Mouse (Mus musculus) CH12.LX (cell line): ENCODE results near the gene Ttc22. TPM values are rescaled to one million over a fixed set of nuclear protein-coding genes. Genes with fewer than 3 reads are reported as not detected.

Source experiments
- DNase-seq: peaks from one replicate; pipeline ENCODE4 v3.0.0-alpha.2; 2013; ENCODE audit errors: extremely low read depth
- H3K27ac ChIP-seq: 2 replicates; pipeline ENCODE4 v1.5.1; 2012; ENCODE audit warnings: low read depth, mild to moderate bottlenecking, control low read depth, moderate library complexity; ENCODE audit not compliant: insufficient read depth
- H3K27me3 ChIP-seq: replicated peaks from 2 replicates; pipeline ENCODE3; 2012; ENCODE audit warnings: inconsistent platforms
- H3K36me3 ChIP-seq, 2 experiments: replicated peaks in 1 of 2; 2 replicates each; pipeline versions ENCODE3 to v1.6.1; 2012; ENCODE audit warnings: inconsistent platforms in 1 of 2, low read length in 1 of 2, mild to moderate bottlenecking in 1 of 2, mixed read lengths in 1 of 2, moderate library complexity in 1 of 2; ENCODE audit not compliant: control insufficient read depth in 1 of 2, insufficient read depth in 1 of 2
- H3K4me1 ChIP-seq, 2 experiments: 2 replicates each; pipeline ENCODE4 v1.6.1; 2012; ENCODE audit warnings: inconsistent platforms in 1 of 2, moderate library complexity in 1 of 2; ENCODE audit not compliant: insufficient read depth in 2 of 2, control insufficient read depth in 1 of 2
- H3K4me2 ChIP-seq: 2 replicates; pipeline ENCODE4 v1.6.1; 2012; ENCODE audit warnings: low read depth, mild to moderate bottlenecking, control low read depth; ENCODE audit not compliant: poor library complexity, insufficient read depth, severe bottlenecking
- H3K4me3 ChIP-seq, 3 experiments: fragments of 150-350 bp in 1 of 3; sonication (generic) in 1 of 3; replicated peaks in 1 of 3; 2 replicates each; pipeline versions ENCODE3 to v1.5.1; 2011 to 2012; ENCODE audit warnings: low read depth in 2 of 3, low read length in 2 of 3, mild to moderate bottlenecking in 2 of 3, moderate library complexity in 2 of 3, control low read depth in 1 of 3, improper control_type of control experiment in 1 of 3, inconsistent platforms in 1 of 3, mixed read lengths in 1 of 3; ENCODE audit not compliant: poor library complexity in 1 of 3
- H3K79me2 ChIP-seq: replicated peaks from 2 replicates; pipeline ENCODE4 v1.6.1; 2012; ENCODE audit warnings: mild to moderate bottlenecking, moderate library complexity; ENCODE audit not compliant: control insufficient read depth, poor library complexity, insufficient read depth, severe bottlenecking; ENCODE audit errors: extremely low read depth
- H3K9ac ChIP-seq: 2 replicates; pipeline ENCODE4 v1.6.1; 2012; ENCODE audit warnings: low read depth, mild to moderate bottlenecking, control low read depth, moderate library complexity; ENCODE audit not compliant: insufficient read depth
- H3K9me3 ChIP-seq: replicated peaks from 2 replicates; pipeline ENCODE3; 2012; ENCODE audit warnings: low read length, inconsistent platforms, mixed read lengths
- CHD1 ChIP-seq: IDR thresholded peaks from 2 replicates; pipeline ENCODE4 v1.6.1; 2012; ENCODE audit warnings: low read depth, low read length, improper control_type of control experiment, inconsistent platforms
- EP300 ChIP-seq: IDR thresholded peaks from 2 replicates; pipeline ENCODE4 v1.6.1; 2011; ENCODE audit warnings: low read length, improper control_type of control experiment
- ETS1 ChIP-seq: conservative IDR thresholded peaks from 2 replicates; pipeline ENCODE4 v1.6.1; 2012; ENCODE audit warnings: low read depth, mild to moderate bottlenecking, inconsistent platforms, low read length, improper control_type of control experiment, moderate library complexity
- GABPA ChIP-seq: IDR thresholded peaks from 2 replicates; pipeline ENCODE4 v1.6.1; 2012; ENCODE audit warnings: low read depth, low read length, improper control_type of control experiment, inconsistent platforms; ENCODE audit not compliant: insufficient replicate concordance
- JUND ChIP-seq: conservative IDR thresholded peaks from 2 replicates; pipeline ENCODE4 v1.6.1; 2011; ENCODE audit warnings: low read depth, low read length, improper control_type of control experiment
- MAFK ChIP-seq: IDR thresholded peaks from 2 replicates; pipeline ENCODE4 v1.6.1; 2011; ENCODE audit warnings: low read length, improper control_type of control experiment; ENCODE audit not compliant: insufficient replicate concordance
- MAX ChIP-seq: IDR thresholded peaks from 2 replicates; pipeline ENCODE4 v1.6.1; 2011; ENCODE audit warnings: low read length, improper control_type of control experiment
- MEF2A ChIP-seq: IDR thresholded peaks from 2 replicates; pipeline ENCODE4 v1.6.1; 2014; ENCODE audit warnings: low read depth, mild to moderate bottlenecking, inconsistent platforms, low read length, improper control_type of control experiment, borderline replicate concordance
- MXI1 ChIP-seq: IDR thresholded peaks from 2 replicates; pipeline ENCODE4 v1.6.1; 2011; ENCODE audit warnings: mild to moderate bottlenecking, low read depth, low read length, improper control_type of control experiment
- MYC ChIP-seq: IDR thresholded peaks from 2 replicates; pipeline ENCODE4 v1.6.1; 2011; ENCODE audit warnings: low read depth, mild to moderate bottlenecking, improper control_type of control experiment, low read length
- NELFE ChIP-seq: IDR thresholded peaks from 2 replicates; pipeline ENCODE4 v1.6.1; 2011; ENCODE audit warnings: low read depth, low read length, improper control_type of control experiment
- NRF1 ChIP-seq: IDR thresholded peaks from 2 replicates; pipeline ENCODE4 v1.6.1; 2014; ENCODE audit warnings: low read depth, mild to moderate bottlenecking, inconsistent platforms, low read length, improper control_type of control experiment, moderate library complexity
- POLR2AphosphoS2 ChIP-seq: IDR thresholded peaks from 2 replicates; pipeline ENCODE4 v1.6.1; 2011; ENCODE audit warnings: low read depth, low read length, improper control_type of control experiment
- RAD21 ChIP-seq: IDR thresholded peaks from 2 replicates; pipeline ENCODE4 v1.6.1; 2011; ENCODE audit warnings: low read depth, mild to moderate bottlenecking, low read length, improper control_type of control experiment, moderate library complexity
- RCOR1 ChIP-seq: conservative IDR thresholded peaks from 2 replicates; pipeline ENCODE4 v1.6.1; 2012; ENCODE audit warnings: low read depth, mild to moderate bottlenecking, inconsistent platforms, low read length, improper control_type of control experiment
- SMC3 ChIP-seq: IDR thresholded peaks from 2 replicates; pipeline ENCODE4 v1.6.1; 2011; ENCODE audit warnings: low read depth, low read length, improper control_type of control experiment
- TBP ChIP-seq: conservative IDR thresholded peaks from 2 replicates; pipeline ENCODE4 v1.6.1; 2011; ENCODE audit warnings: low read depth, low read length, improper control_type of control experiment
- TCF12 ChIP-seq: IDR thresholded peaks from 2 replicates; pipeline ENCODE4 v1.6.1; 2014; ENCODE audit warnings: low read depth, mild to moderate bottlenecking, inconsistent platforms, low read length, improper control_type of control experiment
- UBTF ChIP-seq: IDR thresholded peaks from 2 replicates; pipeline ENCODE4 v1.6.1; 2012; ENCODE audit warnings: low read depth, mild to moderate bottlenecking, inconsistent platforms, low read length, improper control_type of control experiment, moderate library complexity
- USF1 ChIP-seq: IDR thresholded peaks from 2 replicates; pipeline ENCODE4 v1.6.1; 2014; ENCODE audit warnings: low read depth, mild to moderate bottlenecking, inconsistent platforms, low read length, improper control_type of control experiment
- ZC3H11A ChIP-seq: IDR thresholded peaks from 2 replicates; pipeline ENCODE4 v1.6.1; 2012; ENCODE audit warnings: low read depth, mild to moderate bottlenecking, inconsistent platforms, low read length, improper control_type of control experiment
- ZKSCAN1 ChIP-seq: IDR thresholded peaks from 2 replicates; pipeline ENCODE4 v1.6.1; 2012; ENCODE audit warnings: low read depth, inconsistent platforms, low read length, improper control_type of control experiment, borderline replicate concordance
- ZMIZ1 ChIP-seq: IDR thresholded peaks from 2 replicates; pipeline ENCODE4 v1.6.1; 2012; ENCODE audit warnings: low read depth, mild to moderate bottlenecking, inconsistent platforms, low read length, improper control_type of control experiment
- ZNF384 ChIP-seq: IDR thresholded peaks from 2 replicates; pipeline ENCODE4 v1.6.1; 2012; ENCODE audit warnings: low read depth, low read length, improper control_type of control experiment, inconsistent platforms
- dilution Hi-C: fragments of 300-500 bp; cut with MboI; formaldehyde crosslinking; loops from 2 replicates; pipeline ENCODE4 v1.14.3; 2020; ENCODE audit warnings: low sequenced_read_pairs; ENCODE audit not compliant: extremely low pct_unique_long_range_greater_than_20kb, extremely low pct_ligation_motif_present
- in situ Hi-C: fragments of 300-500 bp; cut with MboI; formaldehyde crosslinking; loops from 3 replicates; pipeline ENCODE4 v1.14.3; 2019; ENCODE audit warnings: low sequenced_read_pairs, low pct_ligation_motif_present, low pct_unique_long_range_greater_than_20kb, mixed read lengths
- polyA plus RNA-seq: library from polyadenylated mRNA; unstranded; fragments of >175 nt; gene quantifications from 2 replicates; pipeline ENCODE4 v1.2.1, GENCODE M21; 2012; ENCODE audit warnings: low read depth; ENCODE audit not compliant: insufficient read length
- total RNA-seq, 2 experiments: library from RNA; depleted of rRNA; stranded (reverse); fragments of 300-350 nt in 1 of 2; fragments of >200 nt in 1 of 2; gene quantifications; 2 replicates each; pipeline ENCODE4 v1.2.3; 2012 to 2014

Ttc22 gene
- total and polyA plus RNA-seq, 3 experiments, result not detected

DNA sequence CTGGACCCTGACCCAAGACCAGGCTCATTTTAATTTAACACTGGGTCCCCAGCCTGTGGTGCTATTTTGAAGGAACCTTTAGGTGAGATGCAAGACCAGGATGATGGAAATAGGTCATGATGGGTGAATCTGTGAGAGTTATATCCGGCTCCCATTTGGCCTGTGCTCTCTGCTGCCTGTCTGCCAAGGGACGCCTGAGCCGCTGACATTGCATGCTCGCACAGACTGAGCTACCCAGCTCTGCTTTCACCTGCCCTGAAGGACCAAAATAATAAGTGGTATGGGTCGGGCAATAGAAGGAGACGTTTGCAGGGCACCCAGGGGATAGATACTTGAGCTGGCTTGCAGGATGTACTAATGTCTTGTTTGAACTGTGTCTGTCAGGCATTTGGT, 22.0 kb downstream of the Ttc22 start:
- H3K9me3 ChIP-seq, result peaks cover 9% of the 10 kb centered on the region
- no peak overlapping the region for H3K27ac ChIP-seq
- peaks cover 3 to 19% of the 10 kb centered on the region in 2 experiments; a peak in 2 of 4 replicates for H3K4me1 ChIP-seq
- H3K36me3 ChIP-seq, result no peaks in the 10 kb centered on the region
- no peak for TF ChIP-seq ZMIZ1
- no peak for TF ChIP-seq MEF2A
- TF ChIP-seq JUND, result no peak
- no peak for TF ChIP-seq TBP
- no peak for TF ChIP-seq MAX
- no peak for TF ChIP-seq SMC3
- no peak for TF ChIP-seq MAFK
- TF ChIP-seq POLR2AphosphoS2, result no peak
- no peak for TF ChIP-seq GABPA
- TF ChIP-seq ZC3H11A, result no peak
- no peaks in the 10 kb centered on the region for H3K79me2 ChIP-seq
- in situ Hi-C loops (loop anchor here (25.0 kb wide), 1 partner anchor 518 kb away; no protein-coding TSS in a partner anchor), dilution Hi-C loops (no loop called here)
- H3K9ac ChIP-seq, result no peak overlapping the region
- H3K27me3 ChIP-seq, result peaks cover 22% of the 10 kb centered on the region
- no peak overlapping the region for H3K4me2 ChIP-seq
- H3K4me3 ChIP-seq, result no peak overlapping the region
- DNase-seq, result no peak

DNA sequence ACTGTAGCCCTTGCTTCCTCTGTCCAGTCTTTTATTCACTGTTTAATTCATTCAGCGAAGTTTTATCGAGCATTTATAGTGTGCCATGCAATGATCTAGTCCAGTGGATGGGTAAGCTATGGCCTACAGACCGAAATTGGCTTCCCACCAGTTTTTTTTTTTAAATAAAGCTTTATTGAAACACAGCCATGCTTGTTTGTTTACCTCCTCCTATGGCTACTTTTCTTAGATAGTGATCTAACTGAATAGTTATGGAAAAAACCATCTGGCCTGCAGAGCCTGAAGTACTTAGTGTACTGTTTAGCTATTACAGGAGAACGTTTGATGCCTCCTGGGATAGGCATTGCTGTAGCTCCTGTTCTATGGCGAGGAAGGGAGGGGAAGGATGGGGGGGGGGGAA, 23.6 kb downstream of the Ttc22 start:
- H3K27ac ChIP-seq, result no peak overlapping the region
- peaks cover 3 to 24% of the 10 kb centered on the region in 2 experiments; a peak in 2 of 4 replicates for H3K4me1 ChIP-seq
- dilution Hi-C loops, result no loop called here
- no peaks in the 10 kb centered on the region for H3K36me3 ChIP-seq
- DNase-seq, result no peak
- H3K79me2 ChIP-seq, result no peaks in the 10 kb centered on the region
- peaks cover 15% of the 10 kb centered on the region for H3K27me3 ChIP-seq
- TF ChIP-seq POLR2AphosphoS2, result no peak
- TF ChIP-seq CHD1, result no peak
- TF ChIP-seq ETS1, result no peak
- no peak for TF ChIP-seq NRF1
- TF ChIP-seq MYC, result no peak
- no peak for TF ChIP-seq ZNF384
- no peak for TF ChIP-seq TCF12
- TF ChIP-seq EP300, result no peak
- TF ChIP-seq RCOR1, result no peak
- TF ChIP-seq NELFE, result no peak
- no peak for TF ChIP-seq USF1
- no peak for TF ChIP-seq ZKSCAN1
- TF ChIP-seq MXI1, result no peak
- no peak for TF ChIP-seq RAD21
- TF ChIP-seq UBTF, result no peak
- H3K9ac ChIP-seq, result no peak overlapping the region
- no peak overlapping the region for H3K4me3 ChIP-seq
- in situ Hi-C loops, result loop anchor here (25.0 kb wide), 1 partner anchor 517 kb away; no protein-coding TSS in a partner anchor
- H3K9me3 ChIP-seq, result peaks cover 3% of the 10 kb centered on the region
- no peak overlapping the region for H3K4me2 ChIP-seq
